In the genomic region with DNA sequence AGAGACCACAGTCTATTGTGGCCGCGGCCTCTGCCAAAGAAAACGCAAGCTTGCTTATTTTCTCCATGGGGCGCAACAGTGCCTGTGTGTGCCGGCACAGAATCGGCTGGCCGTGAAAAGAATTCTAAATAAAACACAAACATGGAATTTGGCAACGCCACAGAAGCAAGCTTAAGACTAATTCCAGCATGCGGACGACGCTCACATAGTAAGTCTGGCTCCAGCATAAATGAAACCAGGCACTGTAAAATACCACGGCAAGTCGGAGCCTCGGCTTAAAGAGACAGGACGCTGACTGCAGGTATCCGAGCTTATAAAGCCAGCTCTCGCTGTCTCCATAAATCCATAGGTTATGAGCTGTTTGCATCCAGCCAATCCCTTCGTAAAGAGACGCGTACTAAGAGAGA, we compare ENCODE assay signal across 8 mouse cellular contexts. TPM values are rescaled to one million over a fixed set of nuclear protein-coding genes. Genes with fewer than 3 reads are reported as not detected.
DNase-seq lines count a peak whose midpoint lies in the region; ATAC-seq and TF ChIP-seq lines count a peak whose summit lies in the region.

No protein-coding gene starts in this region.

- peak; percentile 65 for DNase-seq in kidney, adult 2 months
- DNase-seq in kidney, adult 9 months, result no peak
- DNase-seq in embryonic facial prominence, embryonic 10.5 days (ENCODE audit: low spot score), result peak; percentile 40
- peak; percentile 44 to 68 for DNase-seq in frontal cortex, adult 2 months (ENCODE audit: extremely low spot score in 1 of 2, low spot score in 1 of 2)
- DNase-seq in B cell, adult 2 months, result no peak
- DNase-seq in urinary bladder, postnatal 4 days (ENCODE audit: low spot score in 2 of 2), result no peak
- no peak for DNase-seq in gastrocnemius, adult 18-20 months (ENCODE audit: low spot score)

- no peaks in the 10 kb centered on the region for H3K36me3 ChIP-seq in kidney, adult 2 months (ENCODE audit: control insufficient read depth, insufficient read depth, low read length)
- H3K36me3 ChIP-seq in embryonic facial prominence, embryonic 10.5 days (replicated peaks), result peaks cover 22% of the 10 kb centered on the region
- no peaks in the 10 kb centered on the region for H3K36me3 ChIP-seq in midbrain, embryonic 15.5 days (replicated peaks)

- H3K27me3 ChIP-seq in kidney, adult 2 months (replicated peaks; ENCODE audit: control insufficient read depth, insufficient read depth, low read length), result no peaks in the 10 kb centered on the region
- no peaks in the 10 kb centered on the region for H3K27me3 ChIP-seq in embryonic facial prominence, embryonic 10.5 days (replicated peaks; ENCODE audit: low read depth, poor library complexity, severe bottlenecking)
- H3K27me3 ChIP-seq in midbrain, embryonic 15.5 days (replicated peaks), result no peaks in the 10 kb centered on the region

- no peak overlapping the region for H3K27ac ChIP-seq in kidney, adult 2 months (ENCODE audit: insufficient read depth, low read depth, low read length)
- H3K27ac ChIP-seq in embryonic facial prominence, embryonic 10.5 days (replicated peaks), result no peak overlapping the region
- H3K27ac ChIP-seq in midbrain, embryonic 15.5 days, result peak overlapping the region; percentile 64

- peak overlapping the region; percentile 16; the same call in 1 of the 2 replicates for H3K4me3 ChIP-seq in kidney, adult 2 months (ENCODE audit: insufficient read depth, low read depth, low read length)
- H3K4me3 ChIP-seq in embryonic facial prominence, embryonic 10.5 days, result no peak overlapping the region
- H3K4me3 ChIP-seq in midbrain, embryonic 15.5 days, result peak overlapping the region; percentile 25

- peak; percentile 38; the same call in 1 of the 2 replicates for ATAC-seq in midbrain, embryonic 15.5 days (replicated peaks)

- TF ChIP-seq CTCF in kidney, adult 2 months (conservative IDR thresholded peaks at IDR 0.05; ENCODE audit: insufficient read depth, insufficient read length, low read depth, low read length), result no peak

- no peak for TF ChIP-seq POLR2A in kidney, adult 2 months (IDR thresholded peaks at IDR 0.05; ENCODE audit: low read depth, low read length)

- no peaks in the 10 kb centered on the region for H3K9me3 ChIP-seq in embryonic facial prominence, embryonic 10.5 days
- H3K9me3 ChIP-seq in midbrain, embryonic 15.5 days, result no peaks in the 10 kb centered on the region

- no peak overlapping the region for H3K9ac ChIP-seq in midbrain, embryonic 15.5 days

- 28% methylated on average over 20 of the region's 20 CpGs for WGBS in kidney, adult 2 months
- 59% methylated on average over 20 of the region's 20 CpGs for WGBS in embryonic facial prominence, embryonic 10.5 days
- 28% methylated on average over 20 of the region's 20 CpGs for WGBS in midbrain, embryonic 15.5 days

- 0 out of 2 replicates have a peak, but pooled peaks cover 6% of the 10 kb centered on the region for H3K4me1 ChIP-seq in kidney, adult 2 months (ENCODE audit: control insufficient read depth, insufficient read depth, low read length)
- H3K4me1 ChIP-seq in embryonic facial prominence, embryonic 10.5 days, result peaks cover 72% of the 10 kb centered on the region
- H3K4me1 ChIP-seq in midbrain, embryonic 15.5 days, result peaks cover 46% of the 10 kb centered on the region

- peak overlapping the region; percentile 46 for H3K4me2 ChIP-seq in midbrain, embryonic 15.5 days

RNA-seq across cellular contexts. Expression of a gene that starts 51.1 kb away (rescaled TPM):
- 4.9 and 5.4 TPM in 2 replicates for polyA plus RNA-seq in kidney, adult 2 months (2012; rRNA removed)
- polyA plus RNA-seq in embryonic facial prominence, embryonic 10.5 days (2016; fragmentation: Nextera tagmentation; extraction: Ambion mirVana), result 7.3 and 10.4 TPM in 2 replicates
- 38.0 and 43.9 TPM in 2 replicates for polyA plus RNA-seq in frontal cortex, adult 2 months (2012; rRNA removed)
- polyA plus RNA-seq in midbrain, embryonic 15.5 days (2015; fragmentation: Nextera tagmentation; extraction: Ambion mirVana), result 33.7 and 37.6 TPM in 2 replicates
- not detected for total RNA-seq in gastrocnemius, adult 18-20 months (2021)

Comparison
In these comparisons a context has a peak if more than half of its experiments do, and no peak if none do; other contexts are left out.
1. DNase-seq: peak in kidney, adult 2 months (single experiment), embryonic facial prominence, embryonic 10.5 days (single experiment) and frontal cortex, adult 2 months (2 of 2); none in kidney, adult 9 months (single experiment), B cell, adult 2 months (0 of 2), urinary bladder, postnatal 4 days (0 of 2) and gastrocnemius, adult 18-20 months (single experiment).